Mouse (Mus musculus): Measurements from ENCODE around the gene B4galt4. TPM values are rescaled to one million over a fixed set of nuclear protein-coding genes. Genes with fewer than 3 reads are reported as not detected.

B4galt4 gene
- polyA plus RNA-seq, 1 experiment from 2014 or later: 28.8 TPM

GRCm38 (mm10) chr16:38742659-38743131, 631 bp downstream of the B4galt4 start:
- Histone ChIP-seq H3K9me3 (replicated peaks; ENCODE audit: low read length) (no peaks in the 10 kb centered on the region), H3K27me3 (ENCODE audit: insufficient read depth, low read length) (no peaks in the 10 kb centered on the region), H3K27ac (peak overlapping the region; percentile 88), H3K4me3 (replicated peaks; ENCODE audit: low read depth, low read length) (peak overlapping the region; percentile 77), H3K36me3 (ENCODE audit: insufficient read depth, low read length) (no peaks in the 10 kb centered on the region), H3K9ac (ENCODE audit: low read depth, low read length) (peak overlapping the region; percentile 77), H3K4me2 (ENCODE audit: low read length) (peak overlapping the region; percentile 93), H3K4me1 (replicated peaks; ENCODE audit: insufficient read depth, low read length) (no peaks in the 10 kb centered on the region)
- peak; percentile 67 for DNase-seq (ENCODE audit: low spot score)
- WGBS: 1% methylated on average over 13 of the region's 13 CpGs
- no peak for TF ChIP-seq CTCF (IDR thresholded peaks at IDR 0.05; ENCODE audit: low read depth)
- ATAC-seq (replicated peaks; ENCODE audit: low FRiP score, low read depth): peak; percentile 71

- H3K4me2 ChIP-seq (ENCODE audit: low read length): no peak overlapping the region
- H3K27ac ChIP-seq: no peak overlapping the region
- H3K9ac ChIP-seq (ENCODE audit: low read depth, low read length): no peak overlapping the region
- no peak overlapping the region for H3K4me3 ChIP-seq (replicated peaks; ENCODE audit: low read depth, low read length)
- DNase-seq (ENCODE audit: low spot score): no peak
- WGBS: 83% methylated on average over 10 of the region's 10 CpGs
- ATAC-seq (replicated peaks; ENCODE audit: low FRiP score, low read depth): no peak
- H3K9me3 ChIP-seq (replicated peaks; ENCODE audit: low read length): no peaks in the 10 kb centered on the region
- TF ChIP-seq CTCF (IDR thresholded peaks at IDR 0.05; ENCODE audit: low read depth): no peak
- H3K27me3 ChIP-seq (ENCODE audit: insufficient read depth, low read length): no peaks in the 10 kb centered on the region
- H3K36me3 ChIP-seq (ENCODE audit: insufficient read depth, low read length): no peaks in the 10 kb centered on the region
- no peaks in the 10 kb centered on the region for H3K4me1 ChIP-seq (replicated peaks; ENCODE audit: insufficient read depth, low read length)
These were observed 2.0 kb downstream of the B4galt4 start for GRCm38 (mm10) chr16:38743941-38744673.

DNA sequence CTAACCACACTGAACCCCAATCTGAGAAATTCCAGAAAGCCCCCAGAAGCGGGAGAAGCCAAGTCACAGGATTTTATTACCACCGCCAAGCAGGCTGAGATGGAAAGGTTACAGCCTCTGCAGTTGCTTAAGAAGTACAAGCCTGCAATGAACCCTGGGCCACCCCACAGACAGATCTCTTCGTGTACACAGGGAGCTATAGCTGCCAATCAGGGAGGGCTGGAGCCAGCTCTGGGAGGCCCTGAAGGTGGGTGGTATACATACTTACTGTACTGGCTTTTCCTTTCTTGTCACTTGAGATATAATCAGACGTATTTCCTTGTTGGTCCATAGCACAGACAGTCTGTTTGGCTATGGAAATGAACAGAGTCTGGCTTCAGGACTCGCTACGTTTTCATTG, 8.7 kb downstream of the B4galt4 start:
- Histone ChIP-seq H3K4me2 (ENCODE audit: low read length) (no peak overlapping the region), H3K4me3 (replicated peaks; ENCODE audit: low read depth, low read length) (no peak overlapping the region), H3K27ac (no peak overlapping the region), H3K36me3 (ENCODE audit: insufficient read depth, low read length) (0 out of 2 replicates have a peak, but pooled peaks cover 2% of the 10 kb centered on the region), H3K27me3 (ENCODE audit: insufficient read depth, low read length) (no peaks in the 10 kb centered on the region), H3K4me1 (replicated peaks; ENCODE audit: insufficient read depth, low read length) (peaks cover 2% of the 10 kb centered on the region), H3K9ac (ENCODE audit: low read depth, low read length) (no peak overlapping the region), H3K9me3 (replicated peaks; ENCODE audit: low read length) (no peaks in the 10 kb centered on the region)
- 57% methylated on average over 6 of the region's 6 CpGs for WGBS
- TF ChIP-seq CTCF (IDR thresholded peaks at IDR 0.05; ENCODE audit: low read depth): no peak
- DNase-seq (ENCODE audit: low spot score) (no peak), ATAC-seq (replicated peaks; ENCODE audit: low FRiP score, low read depth) (no peak)

- Histone ChIP-seq H3K27ac (no peak overlapping the region), H3K27me3 (ENCODE audit: insufficient read depth, low read length) (no peaks in the 10 kb centered on the region), H3K4me1 (replicated peaks; ENCODE audit: insufficient read depth, low read length) (peaks cover 4% of the 10 kb centered on the region), H3K4me2 (ENCODE audit: low read length) (no peak overlapping the region), H3K9me3 (replicated peaks; ENCODE audit: low read length) (no peaks in the 10 kb centered on the region), H3K4me3 (replicated peaks; ENCODE audit: low read depth, low read length) (no peak overlapping the region), H3K36me3 (ENCODE audit: insufficient read depth, low read length) (0 out of 2 replicates have a peak, but pooled peaks cover 4% of the 10 kb centered on the region), H3K9ac (ENCODE audit: low read depth, low read length) (no peak overlapping the region)
- 28% methylated on average over 11 of the region's 11 CpGs for WGBS
- peak; percentile 48 for DNase-seq (ENCODE audit: low spot score)
- TF ChIP-seq CTCF (IDR thresholded peaks at IDR 0.05; ENCODE audit: low read depth): no peak
- no peak; the same call in 1 of the 2 replicates for ATAC-seq (replicated peaks; ENCODE audit: low FRiP score, low read depth)
These were observed 11.6 kb downstream of the B4galt4 start for GRCm38 (mm10) chr16:38753631-38754030.

DNA sequence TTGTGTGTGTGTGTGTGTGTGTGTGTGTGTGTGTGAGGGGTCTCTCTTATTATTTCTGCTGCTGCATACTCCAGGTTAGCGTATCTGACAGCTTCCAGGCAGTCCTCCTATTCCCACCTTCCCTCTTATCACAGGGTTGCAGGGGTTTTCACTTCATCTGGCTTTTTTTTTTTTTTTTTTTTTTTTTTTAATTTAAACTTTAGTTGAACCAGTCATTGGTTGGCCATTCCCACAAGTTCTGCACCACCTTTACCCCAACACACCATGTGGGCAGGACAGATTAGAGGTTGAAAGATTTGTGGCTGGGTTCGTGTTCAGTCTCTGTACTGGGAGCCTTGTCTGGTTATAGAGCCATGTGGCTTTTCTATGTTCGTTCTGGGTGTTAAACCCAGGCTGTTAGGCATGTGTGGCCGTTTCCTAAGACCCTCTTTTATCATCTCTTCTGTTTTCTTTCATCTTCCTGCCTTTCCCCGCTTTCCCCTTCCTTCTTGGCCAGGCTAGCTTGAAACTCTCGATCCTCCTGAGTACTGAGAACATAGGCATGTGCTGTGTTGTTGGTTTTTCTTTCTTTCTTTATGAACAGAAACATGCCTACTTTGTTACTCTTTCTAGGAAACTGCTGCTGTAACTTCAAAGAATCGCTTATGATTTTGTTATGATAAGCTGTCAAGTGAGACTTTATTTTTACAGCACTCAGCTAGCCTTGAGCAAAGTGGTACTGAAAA, 13.6 kb downstream of the B4galt4 start:
- no peak overlapping the region for H3K4me2 ChIP-seq (ENCODE audit: low read length)
- no peak overlapping the region for H3K4me3 ChIP-seq (replicated peaks; ENCODE audit: low read depth, low read length)
- ATAC-seq (replicated peaks; ENCODE audit: low FRiP score, low read depth) (no peak), DNase-seq (ENCODE audit: low spot score) (peak; percentile 42)
- no peak overlapping the region for H3K9ac ChIP-seq (ENCODE audit: low read depth, low read length)
- 0 out of 2 replicates have a peak, but pooled peaks cover 4% of the 10 kb centered on the region for H3K36me3 ChIP-seq (ENCODE audit: insufficient read depth, low read length)
- H3K4me1 ChIP-seq (replicated peaks; ENCODE audit: insufficient read depth, low read length): peaks cover 4% of the 10 kb centered on the region
- TF ChIP-seq CTCF (IDR thresholded peaks at IDR 0.05; ENCODE audit: low read depth): no peak
- WGBS: 42% methylated on average over 7 of the region's 7 CpGs
- H3K9me3 ChIP-seq (replicated peaks; ENCODE audit: low read length): no peaks in the 10 kb centered on the region
- H3K27me3 ChIP-seq (ENCODE audit: insufficient read depth, low read length): no peaks in the 10 kb centered on the region
- 0 out of 2 replicates have a peak overlapping the region, but pooled peaks have one; percentile 25 for H3K27ac ChIP-seq

- WGBS: 20% methylated on average over 5 of the region's 5 CpGs
- Histone ChIP-seq H3K4me3 (replicated peaks; ENCODE audit: low read depth, low read length) (no peak overlapping the region), H3K27me3 (ENCODE audit: insufficient read depth, low read length) (no peaks in the 10 kb centered on the region), H3K9me3 (replicated peaks; ENCODE audit: low read length) (no peaks in the 10 kb centered on the region), H3K4me1 (replicated peaks; ENCODE audit: insufficient read depth, low read length) (peaks cover 4% of the 10 kb centered on the region), H3K27ac (peak overlapping the region; percentile 25; the same call in 1 of the 2 replicates), H3K4me2 (ENCODE audit: low read length) (no peak overlapping the region), H3K36me3 (ENCODE audit: insufficient read depth, low read length) (0 out of 2 replicates have a peak, but pooled peaks cover 4% of the 10 kb centered on the region), H3K9ac (ENCODE audit: low read depth, low read length) (no peak overlapping the region)
- ATAC-seq (replicated peaks; ENCODE audit: low FRiP score, low read depth): no peak
- TF ChIP-seq CTCF (IDR thresholded peaks at IDR 0.05; ENCODE audit: low read depth): no peak
- DNase-seq (ENCODE audit: low spot score): peak; percentile 62
These were observed 14.1 kb downstream of the B4galt4 start for GRCm38 (mm10) chr16:38756177-38756503.

All from kidney, postnatal 0 days (tissue).